Mouse (Mus musculus): ENCODE results near the gene Mpc1.

Mpc1 gene

DNA sequence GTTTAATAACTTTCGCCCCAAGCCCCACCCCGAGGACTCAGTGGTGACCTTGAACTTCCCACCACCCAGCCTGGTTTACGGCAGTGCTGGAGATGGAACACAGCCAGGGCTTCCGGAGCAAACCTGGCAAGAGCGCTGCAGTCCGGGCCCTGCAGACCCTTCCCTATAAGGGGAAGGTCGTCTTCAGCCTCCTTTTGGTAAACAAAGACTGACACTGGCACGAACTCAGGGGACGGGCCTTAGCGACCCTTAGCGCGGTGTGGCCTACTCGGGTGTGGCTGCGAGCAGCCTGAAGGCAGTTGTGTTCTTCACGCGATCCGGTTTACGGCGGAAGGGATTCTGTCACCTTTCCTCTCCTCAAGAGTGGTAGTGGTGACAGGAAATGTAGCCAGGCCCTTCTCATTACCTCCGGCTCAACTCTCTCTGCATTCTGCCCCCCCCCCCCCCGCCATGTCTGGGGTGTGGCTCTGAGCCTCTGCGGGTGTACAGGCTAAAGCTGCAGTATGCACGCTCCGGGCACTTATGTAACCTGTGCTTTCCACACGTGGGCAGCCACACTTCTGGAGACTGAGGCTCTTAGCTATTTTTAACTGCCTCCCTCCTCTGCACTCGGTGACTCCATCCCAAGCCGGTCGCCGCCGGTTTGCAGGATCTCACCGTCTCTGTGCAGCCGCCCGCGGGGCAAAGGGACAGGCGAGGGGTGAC is at the start of gene Mpc1:
TSS of gene Mpc1 (plus strand) at position 84 of the 705 bp plus-strand sequence.
- DNase-seq (ENCODE audit: extremely low spot score) = peak; percentile 58

DNA sequence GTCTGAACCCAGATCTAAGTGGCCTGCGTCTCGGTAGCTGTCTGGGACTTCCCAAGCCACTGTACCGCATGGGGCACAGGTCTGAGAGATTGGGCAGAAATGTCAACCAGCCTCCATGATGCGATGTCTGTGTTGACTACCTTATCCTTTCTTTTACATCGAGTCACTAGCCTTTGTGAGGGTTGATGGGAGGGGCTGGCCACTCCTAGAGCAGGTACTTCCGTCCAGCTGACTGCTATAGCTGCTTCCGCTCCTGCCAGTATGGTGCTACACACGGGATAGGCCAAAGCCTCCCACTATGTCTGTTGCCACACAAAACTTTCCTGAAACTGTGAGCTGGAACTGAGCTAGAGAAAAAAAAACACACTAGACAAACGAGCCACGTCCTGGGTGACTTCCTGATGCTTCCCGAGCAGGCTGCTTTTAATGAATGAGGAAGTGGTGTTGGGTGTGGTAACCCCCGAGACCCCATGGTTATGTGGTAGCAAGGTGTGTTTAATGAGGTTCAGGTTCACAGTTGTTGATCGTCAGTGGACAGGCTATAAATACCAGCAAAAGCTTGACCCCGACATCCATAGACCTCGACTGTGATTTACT is 49.0 kb upstream of the Mpc1 start:
- DNase-seq (ENCODE audit: extremely low spot score) = no peak

DNA sequence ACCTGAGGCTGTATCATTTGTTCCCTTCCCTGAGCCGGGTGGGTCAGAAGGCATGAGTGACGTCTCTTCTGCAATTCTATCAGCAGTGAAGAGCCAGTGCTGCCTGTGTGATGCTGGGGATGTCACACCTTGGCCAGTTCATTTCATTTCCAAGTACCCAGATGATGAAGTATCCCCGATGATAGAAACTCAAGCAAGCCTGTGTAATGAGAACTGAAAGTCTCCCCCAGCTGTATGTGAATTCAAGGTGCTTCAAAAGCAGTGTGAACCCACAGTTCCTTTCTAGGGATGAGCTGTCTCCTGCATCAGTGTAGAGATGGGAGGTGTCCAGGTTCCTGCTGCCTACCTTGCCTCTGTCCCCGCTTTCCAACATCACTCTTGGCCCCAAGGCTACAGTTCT is 48.2 kb upstream of the Mpc1 start:
- no peak for DNase-seq (ENCODE audit: extremely low spot score)

DNA sequence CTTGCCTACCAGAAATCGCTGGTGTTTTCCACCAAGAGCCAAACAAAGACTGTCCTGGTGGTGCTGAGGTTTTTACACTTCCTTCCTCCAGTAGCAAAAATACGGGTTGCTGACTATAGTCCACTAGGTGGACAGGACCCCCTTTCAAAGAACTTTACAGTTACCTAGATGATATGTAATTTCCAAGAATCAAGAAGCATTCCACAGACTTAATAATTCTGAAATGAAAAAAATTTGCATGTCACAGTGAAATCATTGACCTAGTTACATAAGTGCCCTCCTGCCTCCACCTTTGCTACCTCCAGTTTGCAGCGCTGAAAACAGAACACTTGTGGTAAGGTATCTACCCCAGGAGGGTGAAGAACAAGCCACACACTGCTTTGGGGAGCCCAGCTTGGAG is 47.0 kb upstream of the Mpc1 start, which contains the start of gene Ccr6:
TSS of gene Ccr6 (plus strand) at position 301 of the 400 bp plus-strand sequence.
- no peak for DNase-seq (ENCODE audit: extremely low spot score)

DNA sequence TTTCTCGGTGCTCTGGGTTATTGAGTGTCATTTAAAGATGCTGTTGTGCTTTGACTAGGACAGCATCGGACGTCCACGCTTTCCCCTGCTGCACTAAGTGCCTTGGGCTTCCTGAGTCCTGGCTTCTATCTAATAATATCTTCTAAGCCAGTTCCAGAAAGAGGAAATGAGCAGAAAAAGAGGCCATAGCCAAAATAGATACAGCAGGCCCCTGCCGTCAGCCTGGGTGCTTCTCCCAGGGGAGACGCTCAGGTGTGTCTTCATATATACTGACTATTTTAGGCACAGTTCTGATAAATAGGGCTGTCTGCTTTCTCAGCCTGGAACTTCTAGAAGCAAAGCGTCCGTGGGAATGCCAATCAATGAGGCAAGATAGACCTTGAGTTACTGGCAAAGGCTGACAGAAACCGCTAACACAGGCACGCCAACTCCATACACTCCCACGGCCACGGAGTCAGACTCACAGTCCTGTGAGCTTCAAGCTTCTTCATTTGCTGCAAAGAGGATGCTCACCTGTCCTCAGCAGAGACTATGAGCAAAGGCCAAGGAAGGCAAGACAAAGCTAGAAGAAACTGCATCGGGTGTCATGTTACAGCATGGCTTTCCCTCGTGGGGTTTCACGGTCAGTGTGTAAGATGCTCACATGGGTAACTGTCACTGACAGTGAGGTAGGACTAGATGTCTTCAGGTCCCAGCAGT is 44.5 kb upstream of the Mpc1 start:
- no peak for DNase-seq (ENCODE audit: extremely low spot score)

DNA sequence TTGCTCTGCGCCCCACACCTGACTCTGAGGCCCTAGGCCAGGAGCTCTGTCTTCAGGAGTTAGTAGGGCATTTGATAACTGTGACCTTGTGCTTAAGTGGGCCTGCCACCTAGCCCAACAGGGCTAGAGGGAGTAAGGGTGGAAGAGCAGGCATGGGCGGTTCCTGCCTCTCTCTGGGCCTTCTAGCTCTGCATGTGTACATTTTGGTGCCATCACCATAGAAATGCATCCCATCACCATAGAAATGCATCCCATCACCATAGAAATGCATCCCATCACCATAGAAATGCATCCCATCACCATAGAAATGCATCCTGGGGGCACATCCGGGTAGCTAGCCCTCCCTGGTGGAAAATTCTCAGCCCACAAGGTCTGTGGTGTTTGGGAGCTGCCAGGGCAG is 43.1 kb upstream of the Mpc1 start:
- DNase-seq (ENCODE audit: extremely low spot score) = no peak

DNA sequence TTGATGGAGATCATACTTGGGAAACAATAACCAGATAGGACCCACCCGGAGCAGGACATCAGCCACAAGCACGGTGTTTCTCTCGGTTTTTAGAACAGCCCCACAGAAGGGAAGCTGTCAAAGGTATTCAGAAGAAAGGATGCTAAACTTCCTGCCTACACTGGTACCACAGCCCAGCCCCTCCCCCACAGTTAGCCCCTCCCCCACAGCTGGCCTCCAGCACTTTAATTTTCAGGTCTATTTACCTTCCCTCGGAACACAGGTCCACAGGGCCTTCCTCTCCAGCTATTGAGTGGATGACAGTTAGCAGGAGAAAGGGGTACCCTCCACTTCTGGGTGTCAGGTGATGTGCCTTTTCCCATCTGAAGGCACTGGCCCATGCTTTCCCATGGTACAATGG is 42.2 kb upstream of the Mpc1 start:
- no peak for DNase-seq (ENCODE audit: extremely low spot score)

DNA sequence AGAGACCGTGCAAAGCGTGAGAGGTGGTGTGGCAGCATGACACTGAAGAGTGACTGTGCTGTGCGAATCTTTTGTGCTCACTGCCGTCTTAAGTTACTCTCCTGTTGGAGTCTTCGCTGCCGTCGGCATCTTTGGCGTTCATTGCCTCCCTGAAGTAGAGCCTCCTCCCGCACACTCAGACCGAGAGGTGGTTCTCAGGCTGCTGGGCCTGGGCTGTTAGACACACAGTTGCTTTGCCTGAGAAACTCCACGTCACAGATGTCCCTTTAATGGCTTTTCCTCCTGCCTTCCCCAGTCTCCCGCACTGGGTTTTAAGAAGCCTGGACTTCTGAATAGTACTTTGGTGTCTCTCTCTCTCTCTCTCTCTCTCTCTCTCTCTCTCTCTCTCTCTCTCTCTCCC is 41.1 kb upstream of the Mpc1 start:
- no peak for DNase-seq (ENCODE audit: extremely low spot score)

DNA sequence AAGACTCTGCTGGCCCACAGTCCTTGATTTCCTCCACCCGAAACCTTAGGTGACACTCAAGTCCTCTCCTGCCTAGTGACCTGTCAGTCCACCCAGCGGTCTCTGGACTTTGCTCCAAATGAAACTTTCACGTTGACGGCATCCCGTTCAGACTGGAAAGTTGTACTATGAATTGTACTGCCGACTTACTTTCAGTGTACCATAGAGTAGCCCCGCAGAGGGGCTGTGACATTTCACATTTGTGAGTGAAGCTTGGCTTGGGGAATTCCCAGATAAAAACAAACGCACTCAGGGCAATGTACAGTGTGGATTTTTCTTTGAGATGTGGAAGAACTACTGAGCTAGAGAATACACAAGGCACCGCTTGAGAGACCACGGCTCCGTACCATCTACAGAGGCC is 40.5 kb upstream of the Mpc1 start:
- DNase-seq (ENCODE audit: extremely low spot score) = no peak

DNA sequence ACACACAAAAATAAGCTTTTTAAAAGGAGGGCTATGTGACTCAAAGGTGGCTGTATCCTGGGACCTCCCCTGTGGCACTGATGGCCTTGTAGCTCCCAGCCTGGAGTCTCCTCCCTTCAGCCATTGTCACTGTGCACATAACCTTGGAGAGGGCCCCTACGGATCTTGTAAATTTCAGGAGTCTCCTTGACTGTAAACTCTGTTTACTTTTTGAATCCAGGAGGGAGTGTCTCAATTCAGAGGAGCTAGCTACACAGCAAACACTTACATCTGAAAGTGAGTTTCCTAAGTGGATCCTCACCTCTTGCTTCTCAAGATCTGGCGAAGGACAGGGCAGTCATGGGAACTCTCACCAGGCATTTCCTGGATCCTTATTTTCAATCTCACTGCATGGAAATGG is 38.6 kb upstream of the Mpc1 start:
- no peak for DNase-seq (ENCODE audit: extremely low spot score)

DNA sequence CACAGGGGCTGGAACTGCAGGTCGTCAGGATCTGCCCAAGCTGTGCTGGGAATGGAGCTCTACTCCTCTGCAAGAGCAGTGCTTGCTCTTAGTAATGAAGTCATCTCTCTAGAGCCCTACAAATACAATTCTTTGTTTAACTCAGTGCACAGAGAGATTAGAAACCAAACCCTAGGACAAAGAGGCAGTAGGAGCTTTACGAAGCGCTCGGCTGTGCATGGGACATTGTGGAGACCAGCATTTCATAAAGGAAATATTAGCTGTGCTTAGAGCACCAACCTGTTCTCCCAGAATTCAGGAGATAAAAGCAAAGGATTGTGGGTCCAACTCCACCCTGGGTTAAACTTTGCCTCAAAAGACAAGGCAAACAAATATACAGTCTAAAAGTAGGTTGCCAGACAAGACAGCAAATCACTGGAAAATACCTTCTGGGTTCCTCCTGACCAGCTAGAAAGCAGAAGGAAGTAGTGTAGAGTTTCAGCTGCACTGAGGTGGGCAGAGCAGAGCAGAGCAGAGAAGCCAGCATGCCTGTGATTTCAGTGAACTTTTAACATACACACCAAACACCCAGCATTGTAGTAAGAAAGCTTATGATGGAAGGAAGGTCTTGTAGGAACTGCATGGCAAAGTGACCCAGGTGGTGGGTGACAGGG is 36.5 kb upstream of the Mpc1 start:
- DNase-seq (ENCODE audit: extremely low spot score) = no peak

DNA sequence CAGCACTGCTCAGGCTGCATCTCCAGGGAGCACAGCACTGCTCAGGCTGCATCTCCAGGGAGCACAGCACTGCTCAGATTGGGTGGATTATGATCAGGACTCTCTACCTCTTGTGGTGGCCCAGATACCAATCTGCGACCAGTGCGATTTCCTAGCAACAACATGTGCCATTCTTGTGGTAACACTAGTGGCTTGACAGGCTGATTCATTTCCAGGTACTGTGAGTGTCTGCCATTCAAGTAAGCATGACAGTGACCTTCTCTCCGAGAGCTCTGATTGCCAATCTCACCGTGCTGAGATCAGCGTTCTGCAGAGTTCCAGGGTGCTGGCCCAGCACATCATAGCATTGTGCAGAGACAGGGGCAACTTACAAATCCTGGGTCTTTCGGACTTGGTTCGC is 31.0 kb upstream of the Mpc1 start:
- no peak for DNase-seq (ENCODE audit: extremely low spot score)

DNA sequence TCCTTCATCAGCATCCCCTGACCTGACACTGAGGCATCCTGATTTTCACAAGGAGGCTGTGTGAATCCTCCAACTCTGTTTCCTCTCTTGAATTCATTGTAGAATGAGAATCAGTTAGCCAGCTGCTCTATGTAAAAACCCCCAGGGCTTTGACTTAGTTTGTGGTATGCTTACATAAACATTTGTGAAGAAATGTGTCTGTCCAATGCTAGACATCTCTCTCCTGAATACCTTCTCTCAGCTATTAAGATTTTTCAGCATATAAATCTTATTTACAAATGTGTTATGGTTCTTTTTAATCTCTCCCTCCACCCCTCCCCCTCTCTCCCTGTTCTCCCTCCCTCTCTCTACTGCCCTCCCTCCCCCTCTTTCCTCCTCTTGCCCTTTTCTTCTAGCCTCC is 28.4 kb upstream of the Mpc1 start:
- DNase-seq (ENCODE audit: extremely low spot score) = no peak

DNA sequence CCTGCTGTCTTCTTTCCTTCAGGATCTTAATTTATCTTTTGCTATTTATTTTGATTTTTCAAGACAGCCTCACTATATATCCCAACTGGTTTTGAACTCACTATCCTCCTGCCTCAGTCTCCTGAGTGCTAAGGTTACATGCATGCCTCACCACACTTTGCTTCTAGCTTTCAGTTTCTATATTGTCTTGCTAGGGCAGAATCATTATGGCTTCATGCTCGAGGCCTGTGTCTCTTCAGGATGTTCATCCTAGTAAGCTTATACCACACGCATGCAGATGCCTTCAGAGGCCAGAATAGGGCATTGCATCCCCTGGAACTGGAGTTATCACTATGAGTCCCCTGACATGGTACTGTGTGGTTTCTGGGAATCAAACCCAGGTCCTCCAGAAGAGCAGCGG is 27.8 kb upstream of the Mpc1 start:
- no peak for DNase-seq (ENCODE audit: extremely low spot score)

DNA sequence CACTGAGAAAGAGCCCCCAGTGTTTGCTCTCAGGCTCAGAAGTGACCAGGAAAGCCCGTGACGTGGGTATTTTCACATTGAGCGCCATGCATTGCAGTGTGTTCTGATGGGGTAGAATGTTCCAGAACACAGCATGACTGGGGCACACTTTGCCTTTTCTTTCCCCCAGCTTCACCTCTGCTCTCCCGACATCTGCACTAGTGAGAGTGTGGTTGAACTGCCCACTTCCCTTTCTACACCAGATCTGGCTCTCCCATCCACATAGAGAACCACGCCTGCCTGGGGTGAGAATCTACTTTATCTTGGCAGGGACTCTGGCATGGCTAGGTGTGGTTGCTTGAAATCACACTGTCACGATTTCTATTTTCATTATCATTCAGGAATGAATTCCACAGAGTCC is 27.1 kb upstream of the Mpc1 start:
- no peak for DNase-seq (ENCODE audit: extremely low spot score)

DNA sequence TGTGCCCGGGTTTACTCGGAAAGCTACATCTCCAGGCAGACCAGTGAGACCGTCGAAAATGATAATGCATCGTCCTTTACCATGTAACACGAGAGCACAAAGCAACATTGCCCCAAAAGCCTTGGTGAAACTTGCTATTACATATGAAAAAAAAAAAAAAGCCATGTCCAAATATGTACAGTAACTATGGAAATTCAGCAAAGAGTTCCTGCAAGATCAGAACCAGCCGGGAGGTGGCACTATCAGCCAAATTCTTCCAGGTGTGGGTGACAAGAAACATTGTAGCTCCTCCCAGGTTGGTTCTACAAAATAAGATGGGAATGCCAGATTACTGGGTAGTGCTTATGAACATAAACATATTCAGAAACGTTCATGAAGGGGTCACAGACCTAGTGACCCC is 25.7 kb upstream of the Mpc1 start:
- DNase-seq (ENCODE audit: extremely low spot score) = no peak

DNA sequence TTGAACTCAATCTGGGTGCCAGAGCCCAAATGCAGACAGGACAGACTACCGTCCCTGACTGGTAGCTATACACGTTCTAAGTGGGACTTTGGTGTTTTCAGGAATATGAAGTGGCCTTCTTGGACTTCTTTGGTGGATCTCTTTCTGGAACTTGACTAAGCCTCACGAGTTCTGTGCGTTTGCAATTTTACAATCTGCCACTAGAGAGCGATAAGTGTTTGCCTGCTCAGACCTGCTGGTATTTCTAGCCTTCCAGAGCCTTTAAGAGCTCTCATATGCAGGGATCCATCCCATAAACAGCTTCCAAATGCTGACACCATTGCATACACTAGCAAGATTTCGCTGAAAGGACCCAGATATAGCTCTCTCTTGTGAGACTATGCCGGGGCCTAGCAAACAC is 18.1 kb upstream of the Mpc1 start:
- DNase-seq (ENCODE audit: extremely low spot score) = peak; percentile 47

DNA sequence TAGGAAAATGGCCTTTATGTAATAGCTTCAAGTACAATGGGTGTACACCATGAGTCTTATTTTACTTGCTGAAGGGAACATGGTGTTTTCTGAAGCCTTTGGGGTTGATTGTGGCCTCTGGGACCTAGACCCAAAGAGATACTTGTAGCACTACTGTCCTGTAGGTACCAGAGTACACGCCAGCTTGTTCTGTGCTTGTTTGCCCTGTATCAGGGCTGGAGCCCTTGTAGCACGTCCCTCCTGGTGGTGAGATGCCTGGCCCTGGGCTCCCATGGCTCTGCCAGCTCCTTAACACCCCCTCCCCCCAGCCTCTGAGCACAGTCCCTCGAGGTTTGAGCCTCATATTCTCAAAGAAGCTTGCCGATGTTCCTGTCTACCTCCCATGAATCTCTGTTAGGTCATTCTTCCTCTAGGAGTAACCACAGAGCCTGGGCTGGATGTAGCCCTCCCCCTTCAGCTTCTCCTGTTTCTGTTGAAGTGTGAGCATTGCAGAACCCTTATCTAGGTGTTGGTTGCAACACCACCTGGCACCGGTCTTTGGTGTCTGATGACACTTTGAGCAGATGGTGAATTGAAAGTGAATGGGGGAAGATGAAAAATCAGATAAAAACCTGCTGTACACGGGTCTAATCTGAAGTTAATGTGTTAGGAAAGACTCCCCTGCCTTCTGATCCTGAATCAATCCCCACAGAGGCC is 10.5 kb upstream of the Mpc1 start:
- DNase-seq (ENCODE audit: extremely low spot score) = no peak

DNA sequence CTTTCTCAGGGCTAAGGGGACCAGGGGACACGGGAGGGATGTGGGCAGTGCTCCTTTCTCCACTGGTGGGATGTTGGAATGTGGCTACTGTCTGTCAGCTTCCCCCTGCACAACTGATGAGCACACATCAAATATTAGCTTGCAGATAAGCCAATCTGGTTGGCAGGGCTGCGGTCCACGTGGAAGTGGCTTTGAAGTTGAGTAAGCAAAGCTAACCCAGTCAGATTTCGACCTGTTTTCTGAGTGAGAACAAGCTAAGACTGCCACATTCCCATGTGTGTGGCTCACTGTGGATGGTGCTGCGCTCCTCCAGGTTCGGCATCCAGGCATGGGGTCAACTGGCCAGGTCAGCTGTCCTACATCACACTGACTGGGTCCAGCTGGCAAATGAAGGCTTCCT is 9.8 kb upstream of the Mpc1 start:
- no peak for DNase-seq (ENCODE audit: extremely low spot score)

DNA sequence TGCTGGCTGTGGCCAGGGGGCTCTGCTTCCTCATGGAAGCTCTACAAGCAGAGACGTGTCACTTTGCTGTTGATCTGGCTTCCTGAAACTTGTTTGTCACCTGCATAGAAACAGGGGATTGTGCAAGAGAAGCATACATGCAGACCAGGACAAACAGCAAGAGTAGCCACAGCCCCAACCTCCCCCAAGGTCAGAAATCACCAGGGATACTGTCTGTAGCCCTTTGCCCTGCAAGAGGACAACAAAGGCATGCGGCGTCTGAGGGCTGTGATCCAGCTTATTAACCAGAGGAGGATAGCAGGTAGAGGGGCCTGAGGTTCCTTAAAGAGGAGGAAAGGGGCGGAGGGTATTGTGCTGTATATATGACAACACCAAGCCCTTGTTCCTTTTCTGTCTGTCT is 6.6 kb upstream of the Mpc1 start:
- DNase-seq (ENCODE audit: extremely low spot score) = no peak

DNA sequence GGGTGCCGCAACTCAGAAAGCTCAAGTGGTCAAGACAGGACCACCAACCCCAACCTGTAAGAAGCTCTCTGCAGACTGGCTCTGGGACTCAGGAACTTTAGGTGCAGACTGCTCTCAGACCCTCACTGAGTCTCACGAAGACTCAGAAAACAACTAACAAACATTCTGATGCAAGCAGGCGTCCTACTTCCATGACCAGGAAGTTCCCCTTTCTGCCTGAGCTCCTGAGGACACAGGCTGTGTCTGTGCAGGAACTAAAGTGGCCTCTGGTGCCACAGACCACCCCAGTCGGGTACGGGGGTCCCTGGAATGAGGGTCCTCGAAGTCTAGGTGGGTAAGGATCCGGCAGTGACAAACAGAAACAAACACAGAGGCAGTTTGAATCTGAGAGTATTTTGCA is 6.0 kb upstream of the Mpc1 start:
- DNase-seq (ENCODE audit: extremely low spot score) = no peak

DNA sequence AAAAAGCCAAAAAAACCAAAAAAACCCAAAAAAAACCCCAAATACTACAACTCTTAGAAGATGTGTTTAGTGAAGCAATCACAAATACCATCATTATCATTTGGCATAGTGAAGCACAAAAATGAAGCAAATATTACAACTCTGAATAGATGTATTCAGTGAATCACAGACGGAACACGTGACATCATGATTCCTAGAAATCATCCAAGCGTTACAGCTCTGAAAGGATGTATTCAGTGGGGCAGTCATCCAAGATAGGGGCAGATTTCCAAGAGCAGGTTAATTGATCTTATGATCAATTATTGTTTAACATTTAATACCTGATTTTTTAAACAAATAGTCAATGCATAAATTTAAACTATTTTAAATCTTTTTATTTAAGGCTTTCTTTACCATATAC is 5.4 kb upstream of the Mpc1 start:
- no peak for DNase-seq (ENCODE audit: extremely low spot score)
